Mouse (Mus musculus) frontal cortex, postnatal 14 days (tissue): Measurements from ENCODE around the gene Ankrd54.
"Not testable (repeated sequence)": the region's sequence is repeated elsewhere in the genome, so short reads cannot be mapped to it uniquely, and the experiment has no call there.

ENCODE experiments used
- DNase-seq, 2 experiments: peaks; one replicate each; pipeline ENCODE4 v3.0.0; 2022; ENCODE audit warnings: low spot score in 2 of 2

The Ankrd54 gene

DNA sequence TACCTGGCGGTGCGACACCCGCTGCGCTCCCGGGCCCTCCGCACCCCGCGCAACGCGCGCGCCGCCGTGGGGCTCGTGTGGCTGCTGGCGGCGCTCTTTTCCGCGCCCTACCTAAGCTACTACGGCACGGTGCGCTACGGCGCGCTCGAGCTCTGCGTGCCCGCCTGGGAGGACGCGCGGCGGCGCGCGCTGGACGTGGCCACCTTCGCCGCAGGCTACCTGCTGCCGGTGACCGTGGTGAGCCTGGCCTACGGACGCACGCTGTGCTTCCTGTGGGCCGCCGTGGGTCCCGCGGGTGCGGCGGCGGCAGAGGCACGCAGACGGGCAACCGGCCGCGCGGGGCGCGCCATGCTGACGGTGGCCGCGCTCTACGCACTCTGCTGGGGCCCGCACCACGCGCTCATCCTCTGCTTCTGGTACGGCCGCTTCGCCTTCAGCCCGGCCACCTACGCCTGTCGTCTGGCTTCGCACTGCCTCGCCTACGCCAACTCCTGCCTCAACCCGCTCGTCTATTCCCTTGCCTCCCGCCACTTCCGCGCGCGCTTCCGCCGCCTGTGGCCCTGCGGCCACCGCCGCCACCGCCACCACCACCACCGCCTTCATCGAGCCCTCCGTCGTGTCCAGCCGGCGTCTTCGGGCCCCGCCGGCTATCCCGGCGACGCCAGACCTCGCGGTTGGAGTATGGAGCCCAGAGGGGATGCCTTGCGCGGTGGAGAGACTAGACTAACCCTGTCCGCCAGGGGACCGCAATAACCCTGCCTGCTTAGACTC is 19.8 kb downstream of the Ankrd54 start:
- DNase-seq, result no peak

DNA sequence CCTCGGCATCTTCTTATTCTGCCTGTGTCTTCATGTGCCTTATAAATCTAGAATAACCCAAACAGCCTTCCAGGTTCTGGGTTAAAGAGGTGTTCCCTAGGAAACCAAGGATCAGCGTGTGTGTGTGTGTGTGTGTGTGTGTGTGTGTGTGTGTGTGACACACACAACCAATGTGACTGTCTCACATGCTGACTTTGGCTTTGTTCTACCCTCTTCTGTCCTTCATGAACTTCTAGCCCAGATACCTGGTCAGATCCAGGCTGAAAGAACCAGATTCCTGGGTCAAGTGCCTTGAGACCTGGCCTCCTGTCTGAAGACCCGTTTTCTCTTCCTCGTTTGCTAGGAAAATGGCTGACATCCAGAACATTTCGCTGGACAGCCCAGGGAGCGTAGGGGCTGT is 21.1 kb downstream of the Ankrd54 start, which contains the start of gene Galr3:
Gene Galr3, plus strand, starts transcription at position 301 of the 400 bp plus-strand sequence.
- DNase-seq, result no peak

DNA sequence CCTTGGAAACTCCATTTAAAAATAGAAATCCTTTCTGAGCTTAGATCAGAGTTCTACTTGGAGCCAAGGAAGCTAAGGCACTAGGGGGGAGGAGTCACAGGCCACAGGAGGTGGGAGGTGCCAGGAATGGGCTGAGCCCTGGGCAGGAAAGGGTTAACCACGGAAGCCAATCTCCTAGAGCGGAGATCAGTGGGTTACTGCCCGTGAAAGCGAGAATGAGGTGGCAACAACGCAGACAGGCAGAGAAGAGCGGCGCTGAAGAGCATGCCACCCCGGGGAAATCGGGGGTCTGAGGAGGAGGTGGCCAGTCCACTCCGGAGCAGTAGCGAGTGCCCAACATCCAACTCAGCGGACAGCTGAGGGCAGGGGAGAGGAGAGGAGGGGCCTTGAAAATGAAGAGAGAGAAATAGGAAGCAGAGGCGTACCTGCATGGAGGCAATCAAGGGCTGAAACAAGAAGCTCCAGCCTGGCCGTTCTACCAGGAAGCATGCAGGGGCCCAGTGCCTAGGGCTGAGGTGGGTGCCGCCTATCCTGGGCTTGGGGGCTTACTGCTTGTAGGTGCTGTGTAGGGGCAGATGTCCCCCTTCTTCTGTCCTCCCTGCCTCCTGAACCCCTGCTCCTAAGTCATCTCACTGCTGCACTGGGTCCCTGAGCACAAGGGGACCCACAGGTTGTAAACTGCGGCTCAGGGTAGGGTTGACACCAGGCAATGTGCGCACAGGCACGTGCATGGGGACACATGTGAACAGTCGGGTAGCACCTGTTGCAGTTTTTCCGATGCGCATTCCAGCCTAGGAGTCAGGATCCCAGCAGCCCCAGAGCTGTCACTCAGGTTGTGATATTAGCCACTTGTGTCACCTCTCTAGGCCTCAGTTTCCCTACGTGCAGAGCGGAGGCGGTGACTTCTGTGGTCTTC is 21.9 kb downstream of the Ankrd54 start:
- no peak for DNase-seq

DNA sequence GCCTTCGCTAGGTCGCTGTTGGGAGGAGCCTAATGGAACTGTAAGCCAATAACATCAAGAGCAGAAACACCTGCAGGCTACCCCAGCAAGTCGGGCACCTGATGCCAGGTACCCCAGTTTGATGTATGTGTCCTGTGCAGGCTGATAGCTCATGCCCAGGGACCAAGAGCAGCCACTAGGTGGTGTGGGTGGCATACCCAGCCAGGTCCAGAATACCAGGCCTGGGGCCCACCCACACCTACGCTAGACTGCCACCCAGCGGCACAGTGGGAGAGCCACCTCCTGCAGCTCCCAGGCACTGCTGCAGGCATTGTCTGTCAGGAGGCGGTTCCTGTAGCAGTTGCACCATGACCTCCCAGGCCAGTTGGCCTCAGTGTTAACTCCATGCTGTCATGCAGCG is 23.8 kb downstream of the Ankrd54 start:
- DNase-seq, result no peak

DNA sequence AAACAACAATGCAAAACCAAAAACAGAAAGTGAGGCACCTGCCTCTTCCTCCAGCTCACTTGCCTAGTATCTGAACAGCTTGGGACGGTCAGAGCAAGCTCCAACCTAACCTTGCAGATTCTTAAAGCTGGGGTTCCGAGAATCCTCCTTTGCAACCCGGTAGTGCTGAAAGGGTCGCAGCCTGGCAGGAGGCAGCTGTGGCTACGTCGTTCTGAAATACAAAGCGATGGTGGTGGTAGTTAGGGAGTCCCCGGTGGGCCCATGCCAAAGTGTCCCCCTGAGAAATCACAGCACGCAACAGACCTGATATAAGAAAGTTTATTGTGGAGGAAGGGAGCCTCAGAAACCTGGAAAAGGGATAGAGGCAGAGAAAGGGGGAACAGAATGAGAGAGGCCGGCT is 24.4 kb downstream of the Ankrd54 start:
- no peak for DNase-seq

DNA sequence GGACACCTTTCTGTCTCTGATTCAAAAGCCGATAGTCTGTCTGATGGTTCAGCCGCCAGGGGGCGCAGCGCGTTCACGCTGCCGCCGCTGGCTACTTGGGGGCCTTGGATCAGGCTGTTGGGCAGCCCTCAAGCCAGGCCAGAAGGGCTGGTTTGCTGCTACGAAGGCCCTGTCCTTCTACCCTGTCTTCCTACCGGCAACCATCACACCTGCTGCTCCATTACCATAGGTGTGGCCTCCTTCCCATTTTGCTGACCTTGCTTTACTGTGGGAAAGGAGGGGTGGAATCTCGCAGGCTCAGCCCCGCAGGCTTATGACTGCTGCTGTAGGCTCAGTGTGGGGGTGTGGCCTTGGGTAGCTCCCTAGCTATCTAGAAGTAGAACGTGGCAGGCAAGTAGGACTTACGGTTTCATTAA is 24.8 kb downstream of the Ankrd54 start:
- peak in 1 of 2 experiments; percentile 47 for DNase-seq

DNA sequence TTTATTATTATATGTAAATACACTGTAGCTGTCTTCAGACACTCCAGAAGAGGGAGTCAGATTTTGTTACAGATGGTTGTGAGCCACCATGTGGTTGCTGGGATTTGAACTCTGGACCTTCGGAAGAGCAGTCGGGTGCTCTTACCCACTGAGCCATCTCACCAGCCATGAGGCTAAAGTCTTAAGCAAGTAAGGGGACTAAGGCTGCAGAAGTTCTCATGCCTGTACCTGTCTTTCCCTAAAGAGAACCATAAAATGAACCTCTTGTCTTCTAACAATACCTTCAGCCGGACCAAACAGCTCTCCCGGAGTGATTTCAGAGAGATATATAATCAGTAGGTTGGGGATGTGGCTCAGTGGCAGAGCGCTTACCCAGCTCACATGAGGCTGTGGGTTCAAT is 30.8 kb downstream of the Ankrd54 start:
- not testable (repeated sequence) for DNase-seq

DNA sequence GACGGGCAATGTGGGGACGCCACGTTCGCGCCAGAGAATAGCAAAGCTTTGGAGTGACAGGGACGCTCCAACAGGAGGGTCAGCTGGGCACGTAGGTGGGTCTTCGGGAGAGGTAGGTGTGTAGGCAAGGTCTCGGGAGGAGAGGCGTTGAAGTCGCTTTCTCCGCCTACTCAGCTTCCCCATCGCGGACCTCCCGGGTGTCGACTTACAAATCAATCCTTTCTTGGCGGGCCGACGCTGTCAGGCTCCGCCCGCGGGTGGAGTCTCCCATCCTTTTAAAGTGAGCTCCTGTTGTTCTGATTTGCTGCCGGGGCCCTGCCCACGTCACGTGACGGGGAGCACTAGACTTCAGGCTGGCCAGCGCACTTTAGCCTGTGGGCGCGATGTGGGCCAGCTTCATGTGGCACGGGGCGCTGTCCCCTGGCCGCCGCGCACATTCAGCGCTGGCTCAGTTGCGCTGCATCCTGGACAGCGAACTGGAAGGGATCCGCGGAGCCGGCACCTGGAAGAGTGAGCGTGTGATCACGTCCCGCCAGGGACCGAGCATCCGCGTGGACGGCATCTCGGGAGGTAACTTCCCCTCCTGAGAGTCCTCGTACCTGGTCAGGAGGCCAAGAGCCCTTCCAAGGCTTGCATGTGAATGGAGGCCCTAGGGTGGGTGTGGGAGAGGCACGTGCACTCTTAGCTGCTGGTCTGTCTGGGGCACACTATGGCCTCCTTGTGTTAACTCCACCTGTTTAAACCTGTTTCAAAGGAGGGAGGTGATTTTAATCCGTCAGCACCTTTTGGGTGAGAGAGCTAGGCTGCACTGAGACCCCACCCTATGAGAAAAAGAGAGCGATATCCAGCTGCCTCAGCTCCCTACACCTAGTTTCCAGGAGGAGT is 31.9 kb downstream of the Ankrd54 start:
- peak; percentile 76 to 77 for DNase-seq

DNA sequence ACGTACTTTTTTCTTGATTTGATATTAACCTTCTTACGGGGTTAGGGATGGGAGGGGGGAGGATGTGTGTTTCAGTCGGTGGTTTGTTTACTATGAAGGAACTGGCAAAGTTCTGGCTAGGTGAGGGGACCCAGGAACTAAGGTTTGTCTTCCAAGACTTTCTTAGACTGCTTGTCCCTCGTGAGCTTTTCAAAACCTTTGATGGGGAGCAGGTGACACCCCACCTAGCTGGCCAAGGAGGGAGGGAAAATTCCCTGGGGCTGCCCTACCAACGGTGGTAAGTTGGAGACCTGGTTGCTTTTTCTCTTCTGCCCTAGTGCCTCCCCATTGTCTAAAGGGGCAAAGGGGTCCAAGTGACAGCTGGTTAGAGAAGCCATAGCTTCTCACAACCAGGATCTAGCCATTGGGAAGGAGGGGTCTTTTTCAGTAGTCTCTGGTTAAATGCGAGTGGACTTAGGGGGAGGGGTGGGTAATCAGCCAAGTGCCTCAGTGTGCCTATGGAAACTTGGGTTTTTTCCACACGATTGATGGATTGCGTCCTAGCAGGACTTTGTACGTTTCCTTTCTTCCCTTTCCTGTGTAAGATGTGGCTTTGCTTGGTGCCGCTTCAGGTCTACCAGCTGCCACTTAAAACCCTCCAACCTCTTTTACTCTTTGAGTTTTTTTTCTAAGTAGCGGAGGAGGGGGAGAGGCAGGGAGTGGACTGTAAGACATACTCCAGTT is 33.0 kb downstream of the Ankrd54 start:
- no peak for DNase-seq

DNA sequence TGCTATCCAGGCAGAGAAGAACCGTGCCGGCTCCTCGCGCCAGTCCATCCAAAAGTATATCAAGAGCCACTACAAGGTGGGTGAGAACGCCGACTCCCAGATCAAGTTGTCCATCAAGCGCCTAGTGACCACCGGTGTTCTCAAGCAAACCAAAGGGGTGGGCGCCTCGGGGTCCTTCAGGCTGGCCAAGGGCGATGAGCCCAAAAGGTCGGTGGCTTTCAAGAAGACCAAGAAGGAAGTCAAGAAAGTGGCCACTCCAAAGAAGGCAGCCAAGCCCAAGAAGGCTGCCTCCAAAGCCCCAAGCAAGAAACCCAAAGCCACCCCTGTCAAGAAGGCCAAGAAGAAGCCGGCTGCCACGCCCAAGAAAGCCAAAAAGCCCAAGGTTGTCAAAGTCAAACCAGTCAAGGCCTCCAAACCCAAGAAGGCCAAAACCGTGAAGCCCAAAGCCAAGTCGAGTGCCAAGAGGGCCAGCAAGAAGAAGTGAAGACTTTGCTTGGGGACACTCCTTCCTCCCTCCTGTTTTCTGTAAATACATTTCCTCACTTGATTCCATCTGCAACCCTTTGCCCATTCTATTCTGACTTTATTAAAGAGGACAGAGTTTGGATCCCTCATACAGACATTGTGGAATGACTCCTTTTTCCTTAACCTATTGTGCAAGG is 33.7 kb downstream of the Ankrd54 start:
- DNase-seq, result no peak

DNA sequence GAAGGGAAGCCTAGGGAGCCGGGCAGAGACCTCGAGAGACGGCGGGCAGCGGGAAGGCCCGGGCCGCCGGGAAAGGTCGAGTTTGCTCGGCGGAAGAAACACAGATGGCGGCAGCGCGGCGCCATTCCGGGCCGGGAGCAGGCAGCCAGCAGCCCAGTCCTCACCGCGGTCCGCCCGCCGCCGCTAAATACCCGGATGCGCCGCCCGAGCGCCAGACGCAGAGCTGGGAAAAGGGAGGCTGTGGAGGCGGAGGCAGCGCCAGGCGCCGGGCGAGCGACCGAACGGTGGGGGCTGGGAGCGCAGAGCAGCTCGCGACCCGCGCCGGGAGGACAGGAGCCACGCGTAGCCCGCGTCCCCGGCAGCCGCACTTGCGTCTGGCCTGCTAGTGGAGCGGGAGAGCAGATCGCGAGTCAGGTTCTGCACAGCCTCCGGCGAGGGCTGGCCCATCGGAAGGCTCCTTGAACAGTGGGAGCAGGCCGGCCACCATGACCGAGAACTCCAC is 34.4 kb downstream of the Ankrd54 start, which contains the start of gene H1f0:
Gene H1f0, plus strand, starts transcription at position 214 of the 502 bp plus-strand sequence.
- DNase-seq, result peak; percentile 84 to 90

DNA sequence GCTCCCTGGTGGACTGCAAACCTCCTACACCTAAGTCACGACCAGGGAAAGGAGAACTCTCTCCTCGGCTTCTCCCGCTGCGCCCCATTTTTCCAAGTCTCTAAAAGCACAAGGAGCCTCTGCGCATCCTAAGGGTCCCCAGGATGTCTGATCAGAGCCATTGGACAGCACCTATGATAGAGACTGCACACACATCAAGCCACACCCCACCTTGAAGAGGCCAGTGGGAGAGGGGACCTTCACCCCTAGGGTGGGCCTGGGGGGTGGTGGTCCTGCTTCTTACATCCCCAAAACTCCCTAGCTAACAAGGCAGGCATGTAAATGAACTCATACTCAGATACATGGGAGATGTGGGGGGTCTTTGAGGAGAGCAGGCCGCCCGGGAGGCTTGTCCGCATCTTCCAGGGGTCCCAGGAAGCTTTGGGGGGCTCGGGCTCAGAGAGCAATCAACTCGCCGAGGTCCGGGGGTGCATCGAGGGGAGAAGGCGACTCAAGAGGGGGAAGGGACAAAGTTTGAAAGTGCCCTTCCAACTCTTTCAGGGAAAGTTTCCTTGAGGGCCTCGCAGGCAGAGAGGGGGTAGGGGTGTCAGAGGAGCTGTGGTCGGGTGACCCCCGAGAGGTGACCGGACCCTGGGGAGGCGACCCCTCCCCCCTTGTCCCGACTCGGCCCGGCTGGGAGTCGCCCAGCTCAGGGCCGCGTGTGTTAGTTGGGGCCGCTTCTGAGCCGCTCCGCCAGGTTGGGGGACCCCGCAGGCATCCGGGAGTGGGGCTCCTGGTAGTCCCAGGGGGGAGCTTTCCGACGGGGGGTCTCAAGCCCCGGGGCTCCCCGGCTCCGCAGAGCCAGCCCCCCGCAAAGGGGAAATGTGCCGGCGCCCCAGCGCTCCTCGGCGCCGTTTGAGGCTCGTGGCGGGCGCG is 35.1 kb downstream of the Ankrd54 start:
- no peak for DNase-seq

DNA sequence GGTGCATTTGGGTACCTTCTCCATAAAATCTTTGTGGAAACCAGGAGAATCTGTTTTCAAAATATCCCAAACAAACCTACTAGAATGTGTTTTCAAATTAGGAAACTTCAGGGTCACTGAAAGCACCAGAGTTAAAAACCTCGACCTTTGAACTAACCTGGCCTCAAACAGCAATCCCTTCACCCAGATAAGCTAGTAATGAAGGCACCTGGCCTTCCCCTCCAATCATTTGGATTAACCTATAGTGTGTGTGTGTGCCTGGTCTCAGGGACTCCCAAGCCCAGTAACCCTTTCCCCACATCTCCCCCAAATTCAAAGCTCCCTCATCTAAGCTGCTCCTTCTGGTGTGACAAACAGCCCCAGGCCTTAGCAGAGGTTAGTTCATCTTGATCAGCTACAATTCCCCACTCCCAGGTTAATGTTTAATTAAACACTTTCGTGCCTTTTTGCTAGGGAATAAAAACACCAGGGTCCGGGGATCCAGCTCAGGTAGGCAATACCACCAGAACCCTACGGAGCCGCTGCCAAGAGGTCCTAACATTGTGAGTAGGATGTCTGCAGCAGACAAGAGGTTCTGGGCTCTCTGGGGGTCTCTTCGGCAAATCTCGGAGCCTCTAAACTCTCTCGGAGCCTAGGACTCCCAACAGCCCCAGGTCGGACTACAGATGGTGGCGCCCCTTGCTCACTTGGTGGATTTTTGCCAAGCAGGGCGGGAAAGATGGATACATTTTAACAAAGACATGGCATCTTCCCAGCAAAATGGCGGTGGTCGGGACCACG is 36.0 kb downstream of the Ankrd54 start:
- no peak for DNase-seq

DNA sequence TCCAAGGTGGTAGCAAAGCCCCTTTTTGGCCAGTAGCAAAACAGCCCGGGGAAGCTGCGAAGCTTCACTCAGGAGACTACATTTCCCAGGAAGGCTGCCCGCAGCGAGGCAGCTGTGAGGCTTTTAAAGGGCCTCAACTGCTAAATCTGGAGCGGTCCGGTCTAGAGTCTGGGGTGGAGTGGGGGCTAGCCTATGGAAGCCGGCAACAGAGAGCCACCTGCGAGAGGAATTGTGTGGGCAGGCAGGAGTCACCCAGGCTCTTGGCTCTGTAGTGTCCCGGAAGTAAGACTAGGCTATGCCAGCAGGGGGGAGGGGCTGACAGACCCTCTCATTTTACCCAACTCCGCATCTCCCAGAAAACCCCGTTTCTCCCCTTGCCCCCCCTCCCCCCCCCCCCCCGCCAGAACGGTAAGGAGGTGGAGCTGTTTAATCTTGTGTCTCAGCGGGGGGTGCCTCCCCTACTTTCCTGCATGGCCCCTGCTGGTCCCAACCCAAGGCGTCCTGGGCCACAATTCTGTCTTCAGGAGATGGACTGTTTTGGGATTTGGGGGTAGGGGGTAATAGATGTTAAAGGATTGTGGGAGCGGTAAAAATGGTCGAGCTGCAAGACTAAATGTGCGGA is 36.9 kb downstream of the Ankrd54 start:
- no peak for DNase-seq

DNA sequence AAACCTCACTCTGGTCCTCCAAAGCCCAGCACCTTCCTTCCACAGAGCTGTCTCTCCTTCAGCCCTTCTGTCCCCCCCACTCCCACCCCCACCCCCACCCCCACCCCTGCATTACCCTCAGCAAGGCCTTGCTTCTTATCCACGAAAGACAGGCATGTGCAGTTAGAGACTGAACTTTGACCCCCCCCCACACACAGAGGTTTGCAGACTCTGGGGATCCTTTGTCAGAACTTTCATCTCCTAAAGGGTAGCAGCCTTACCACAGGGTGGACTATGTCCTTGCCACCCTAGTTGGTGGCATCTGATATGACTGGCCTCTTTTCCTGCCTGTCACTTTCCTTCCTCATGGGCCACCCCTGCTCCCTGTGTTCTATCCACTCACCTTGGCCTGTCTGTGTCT is 39.3 kb downstream of the Ankrd54 start:
- no peak for DNase-seq

DNA sequence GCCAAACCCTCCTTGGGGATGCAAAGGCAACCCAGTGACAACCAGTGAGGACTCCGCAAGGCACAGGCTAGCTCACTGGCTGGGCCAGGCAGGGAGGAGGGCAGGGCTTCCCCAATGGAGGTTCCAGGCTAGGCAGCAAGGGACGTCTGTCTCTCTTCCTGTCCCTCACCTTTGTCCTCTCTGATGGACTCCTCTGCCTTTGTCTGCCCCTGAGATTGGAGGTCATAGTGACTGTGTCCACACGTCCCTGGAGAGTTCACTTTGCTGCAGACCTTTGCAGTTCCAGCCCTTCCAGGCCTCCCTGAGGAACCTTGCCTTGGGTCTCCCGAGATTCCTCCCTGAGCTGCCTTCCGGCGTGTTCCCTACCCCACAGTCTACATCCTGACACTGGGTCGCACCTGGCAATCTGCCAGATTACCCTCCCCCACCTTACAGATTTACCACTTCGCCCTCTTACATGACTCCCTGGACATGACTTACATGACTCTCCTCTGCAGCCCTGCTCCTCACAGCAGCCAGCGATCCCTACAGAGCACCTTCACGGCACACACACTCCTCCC is 39.9 kb downstream of the Ankrd54 start:
- no peak for DNase-seq

DNA sequence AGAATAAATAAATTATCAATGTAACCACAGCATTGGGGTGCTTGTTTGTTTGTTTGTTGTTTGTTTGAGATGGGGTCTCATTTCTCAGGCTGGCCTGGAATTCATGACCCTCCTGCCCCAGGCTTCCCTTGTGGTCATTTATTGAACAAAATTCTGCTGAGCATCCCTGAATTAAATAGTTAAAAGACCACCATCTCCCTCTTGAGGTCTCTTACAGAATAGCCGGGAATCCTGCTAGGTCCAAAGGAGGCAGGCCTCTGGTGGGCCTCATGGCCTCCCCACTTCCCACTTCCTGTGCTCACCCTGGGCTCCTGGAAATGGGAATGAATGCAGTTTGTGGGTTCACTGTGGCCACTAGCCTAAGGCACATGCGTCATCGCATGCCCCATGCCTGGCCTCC is 43.8 kb downstream of the Ankrd54 start:
- no peak for DNase-seq

DNA sequence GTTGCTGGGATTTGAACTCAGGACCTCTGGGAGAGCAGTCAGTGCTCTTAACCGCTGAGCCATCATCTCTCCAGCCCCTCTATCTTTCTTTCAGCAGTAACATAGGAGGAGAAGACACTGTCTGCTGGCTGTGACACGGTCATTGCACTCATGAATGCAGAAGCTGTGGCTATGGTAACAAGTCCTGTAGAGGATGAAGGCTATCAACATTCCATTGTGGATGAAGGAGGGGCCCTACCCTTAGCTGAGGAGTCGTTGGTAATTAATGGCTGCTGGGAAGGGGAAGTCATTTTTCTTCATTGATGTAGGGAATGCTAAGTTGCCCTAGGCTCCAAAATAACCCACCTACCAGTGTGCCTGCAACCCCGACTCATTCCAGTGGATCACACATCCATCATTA is 44.5 kb downstream of the Ankrd54 start:
- DNase-seq, result no peak
